Mouse (Mus musculus) lung, adult 2 months (tissue): ENCODE data around the gene Cdca5. TPM values are rescaled to one million over a fixed set of nuclear protein-coding genes. Genes with fewer than 3 reads are reported as not detected.
A peak's percentile ranks its signal among the peaks of the same experiment; 100 is the strongest.
"Not testable (repeated sequence)": the region's sequence is repeated elsewhere in the genome, so short reads cannot be mapped to it uniquely, and the experiment has no call there.

Experiments
- DNase-seq: peaks from one replicate; pipeline ENCODE4 v3.0.0; 2022
- H3K4me1 ChIP-seq: fragments of 200-500 bp; 2 replicates; pipeline ENCODE4 v1.6.1; 2011; ENCODE audit warnings: low read length; ENCODE audit not compliant: control insufficient read depth, insufficient read depth
- H3K4me3 ChIP-seq: fragments of 200-500 bp; replicated peaks from 2 replicates; pipeline ENCODE3; 2011; ENCODE audit warnings: low read depth, mild to moderate bottlenecking, control low read depth, low read length; ENCODE audit errors: extremely low read depth
- CTCF ChIP-seq: fragments of 200-500 bp; IDR thresholded peaks from 2 replicates; pipeline ENCODE4 v1.5.1; 2011; ENCODE audit warnings: mild to moderate bottlenecking, low read length, control low read depth; ENCODE audit not compliant: insufficient read depth
- POLR2A ChIP-seq: fragments of 200-500 bp; IDR thresholded peaks from 2 replicates; pipeline ENCODE4 v1.6.1; 2011; ENCODE audit warnings: low read depth, mild to moderate bottlenecking, control low read depth, low read length, borderline replicate concordance; ENCODE audit errors: extremely low read depth
- WGBS: fragments of 180-500 bp; shearing (Covaris S2); methylation state at CpG from one replicate; pipeline ENCODE4 v1.1.7; 2018; 5-methylcytosine and 5-hydroxymethylcytosine counted together
- polyA plus RNA-seq: library from polyadenylated mRNA; depleted of rRNA; stranded (reverse); fragments of >200 nt; gene quantifications from 2 replicates; pipeline ENCODE4 v1.2.3, GENCODE M21; 2012

Cdca5 gene
- polyA plus RNA-seq, 1 experiment, result 0.92 TPM

- Histone ChIP-seq H3K4me1 (no peaks in the 10 kb centered on the region), H3K4me3 (no peak overlapping the region)
- 56% methylated on average over 19 of the region's 19 CpGs for WGBS
- TF ChIP-seq CTCF (no peak), POLR2A (no peak)
- DNase-seq, result no peak
These were observed 37.0 kb downstream of the Cdca5 start for GRCm38 (mm10) chr19:6121761-6122160.

- WGBS, result 72% methylated on average over 8 of the region's 8 CpGs
- no peaks in the 10 kb centered on the region for H3K4me1 ChIP-seq
- TF ChIP-seq CTCF, result no peak
- TF ChIP-seq POLR2A, result no peak
- H3K4me3 ChIP-seq, result no peak overlapping the region
- no peak for DNase-seq
These were observed 38.5 kb downstream of the Cdca5 start for GRCm38 (mm10) chr19:6123330-6123729.

GRCm38 (mm10) chr19:6124898-6125297 is 40.1 kb downstream of the Cdca5 start:
- WGBS, result 48% methylated on average over 2 of the region's 2 CpGs
- H3K4me1 ChIP-seq, result no peaks in the 10 kb centered on the region
- no peak for DNase-seq
- TF ChIP-seq POLR2A, result no peak
- TF ChIP-seq CTCF, result no peak
- no peak overlapping the region for H3K4me3 ChIP-seq

GRCm38 (mm10) chr19:6126289-6126688 is 41.5 kb downstream of the Cdca5 start:
- TF ChIP-seq POLR2A (no peak), CTCF (peak; percentile 45)
- 21% methylated on average over 4 of the region's 4 CpGs for WGBS
- DNase-seq, result peak; percentile 45
- Histone ChIP-seq H3K4me3 (no peak overlapping the region), H3K4me1 (no peaks in the 10 kb centered on the region)

- H3K4me3 ChIP-seq, result peak overlapping the region; percentile 82
- DNase-seq, result no peak
- WGBS, result 52% methylated on average over 10 of the region's 10 CpGs
- no peak for TF ChIP-seq POLR2A
- TF ChIP-seq CTCF, result no peak
- no peaks in the 10 kb centered on the region for H3K4me1 ChIP-seq
These were observed 42.2 kb downstream of the Cdca5 start for GRCm38 (mm10) chr19:6126789-6127580.

GRCm38 (mm10) chr19:6127760-6128341 is 43.1 kb downstream of the Cdca5 start, which contains the start of gene Snx15:
TSS of gene Snx15 (minus strand) at chr19:6128304.
- WGBS, result 1% methylated on average over 32 of the region's 32 CpGs
- DNase-seq, result peak; percentile 97
- TF ChIP-seq CTCF (no peak), POLR2A (peak; percentile 51; the same call in 1 of the 2 replicates)
- H3K4me3 ChIP-seq, result peak within 1 kb of the TSS; percentile 82
- H3K4me1 ChIP-seq, result no peaks in the 10 kb centered on the region

GRCm38 (mm10) chr19:6130414-6131128 is 45.8 kb downstream of the Cdca5 start:
- DNase-seq, H3K4me3 ChIP-seq: not testable (repeated sequence)
- WGBS, result 71% methylated on average over 7 of the region's 7 CpGs

GRCm38 (mm10) chr19:6132171-6132827 is 47.5 kb downstream of the Cdca5 start:
- Histone ChIP-seq H3K4me3 (no peak overlapping the region), H3K4me1 (no peaks in the 10 kb centered on the region)
- no peak for DNase-seq
- TF ChIP-seq CTCF, result no peak
- TF ChIP-seq POLR2A, result no peak
- 81% methylated on average over 7 of the region's 7 CpGs for WGBS

More at GRCm38 (mm10) chr19:6130414-6131128, 45.8 kb downstream of the Cdca5 start:
- H3K4me1 ChIP-seq, result not testable (repeated sequence)

GRCm38 (mm10) chr19:6133197-6133596 is 48.4 kb downstream of the Cdca5 start:
- 37% methylated on average over 1 of the region's 1 CpGs for WGBS
- not testable (repeated sequence) for H3K4me1 ChIP-seq, DNase-seq, H3K4me3 ChIP-seq
